Mouse (Mus musculus) heart, adult 2 months (tissue): ENCODE data around the gene Clec4a3.

Source experiments
- CTCF ChIP-seq: fragments of 200-600 bp; IDR thresholded peaks from 2 replicates; pipeline ENCODE4 v1.8.1; 2022; ENCODE audit warnings: antibody characterized with exemption, mild to moderate bottlenecking, moderate library complexity
- POLR2A ChIP-seq: fragments of 200-500 bp; IDR thresholded peaks from 2 replicates; pipeline ENCODE4 v1.6.1; 2011; ENCODE audit warnings: mild to moderate bottlenecking, low read depth, low read length, control low read depth; ENCODE audit not compliant: insufficient read depth

- TF ChIP-seq CTCF (no peak), POLR2A (no peak)
These were observed 17.5 kb upstream of the Clec4a3 start for GRCm38 (mm10) chr6:122934845-122935244.
